Mouse (Mus musculus): Measurements from ENCODE around the gene Glt28d2.
"Not testable (repeated sequence)": the region's sequence is repeated elsewhere in the genome, so short reads cannot be mapped to it uniquely, and the experiment has no call there.

Gene Glt28d2

DNA sequence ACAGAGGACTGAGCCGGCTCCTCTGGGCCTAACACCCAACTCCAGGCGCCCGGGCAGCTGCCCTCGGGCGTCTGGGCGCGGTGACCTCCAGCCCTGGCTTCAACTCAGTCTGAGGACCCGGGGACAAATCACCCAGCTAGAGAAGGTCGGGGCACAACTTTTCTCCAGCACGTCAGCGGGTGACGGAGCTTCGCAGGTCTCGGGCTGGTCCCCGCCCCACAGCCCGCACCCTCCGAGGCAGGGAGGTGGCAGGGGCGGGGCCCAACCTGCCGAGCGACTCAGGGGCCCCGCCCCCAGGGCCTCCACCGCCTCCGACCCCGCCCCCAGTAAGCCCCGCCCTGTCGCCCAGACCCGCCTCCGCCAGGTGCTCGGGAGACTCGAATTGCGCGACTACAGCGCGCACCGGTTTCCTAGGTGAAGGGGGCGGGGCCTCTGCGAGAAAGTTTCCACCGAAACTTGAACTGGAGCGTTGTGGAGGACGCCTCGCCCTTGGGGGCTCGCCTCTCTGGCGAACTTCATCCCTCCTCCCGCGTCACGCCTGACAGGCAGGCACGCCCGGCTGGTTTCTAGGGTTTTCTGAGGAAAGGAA, at the start of gene Glt28d2, which contains the start of gene Gm37240:
Gene Glt28d2 (minus strand): TSS at position 278 of the 589 bp plus-strand sequence.
Gene Gm37240 (minus strand): TSS at position 280 of the 589 bp plus-strand sequence.
- DNase-seq (ENCODE audit: low read depth in 2 of 2, low spot score in 2 of 2): peak; percentile 2 to 23

- no peak for DNase-seq (ENCODE audit: low read depth in 2 of 2, low spot score in 2 of 2)
Observed at GRCm38 (mm10) chr3:85933586-85933985, 46.3 kb upstream of the Glt28d2 start.

DNA sequence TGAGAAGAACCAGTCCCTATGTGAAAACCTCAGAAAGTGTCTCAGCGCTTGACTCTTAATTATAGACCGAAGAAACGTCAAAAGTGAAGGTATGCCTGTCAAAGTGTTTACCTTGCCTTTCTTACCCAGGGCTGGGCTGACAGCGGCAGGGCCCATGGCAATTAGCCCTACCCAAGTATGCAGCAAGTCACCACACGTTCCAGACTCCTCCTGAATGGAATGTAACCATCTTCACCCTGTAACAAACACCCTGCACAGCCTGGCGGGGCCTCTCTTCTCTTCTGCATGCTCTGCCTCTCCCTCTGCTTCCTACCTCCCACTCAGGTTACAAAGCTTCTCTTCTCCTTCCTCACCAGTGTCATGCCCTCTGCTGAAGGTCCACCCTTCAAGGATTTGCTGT, 44.5 kb upstream of the Glt28d2 start:
- no peak for DNase-seq (ENCODE audit: low read depth in 2 of 2, low spot score in 2 of 2)

DNA sequence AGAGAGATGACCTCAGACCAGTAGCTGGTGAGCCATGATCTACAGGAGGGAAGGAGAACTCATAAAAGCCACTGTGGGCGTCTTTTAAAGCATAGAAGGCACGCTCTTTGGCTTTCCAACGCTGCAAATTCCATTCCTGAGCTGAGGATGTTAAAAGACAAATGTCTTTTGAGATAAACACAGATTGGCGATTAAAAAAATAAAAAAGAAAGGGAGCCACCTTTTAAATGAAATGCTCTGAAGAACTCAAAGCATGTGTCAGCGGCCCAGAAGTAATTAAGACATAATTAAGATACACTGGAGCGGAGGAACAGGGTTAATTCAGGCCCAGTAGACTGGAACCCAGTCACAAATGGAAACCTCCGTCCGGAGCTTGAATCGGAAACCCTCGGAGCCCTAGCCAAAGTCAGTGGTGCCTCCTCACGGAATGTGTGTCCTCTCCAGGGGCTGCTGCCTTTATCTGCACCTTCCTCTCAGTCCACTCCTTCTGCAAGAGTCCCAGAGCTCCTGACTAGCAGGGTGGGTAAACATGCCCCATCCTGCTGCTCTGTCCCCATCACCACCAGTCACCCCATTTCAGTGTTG, 43.4 kb upstream of the Glt28d2 start:
- no peak for DNase-seq (ENCODE audit: low read depth in 2 of 2, low spot score in 2 of 2)

GRCm38 (mm10) chr3:85929711-85930110, 42.4 kb upstream of the Glt28d2 start:
- no peak for DNase-seq (ENCODE audit: low read depth in 2 of 2, low spot score in 2 of 2)

DNA sequence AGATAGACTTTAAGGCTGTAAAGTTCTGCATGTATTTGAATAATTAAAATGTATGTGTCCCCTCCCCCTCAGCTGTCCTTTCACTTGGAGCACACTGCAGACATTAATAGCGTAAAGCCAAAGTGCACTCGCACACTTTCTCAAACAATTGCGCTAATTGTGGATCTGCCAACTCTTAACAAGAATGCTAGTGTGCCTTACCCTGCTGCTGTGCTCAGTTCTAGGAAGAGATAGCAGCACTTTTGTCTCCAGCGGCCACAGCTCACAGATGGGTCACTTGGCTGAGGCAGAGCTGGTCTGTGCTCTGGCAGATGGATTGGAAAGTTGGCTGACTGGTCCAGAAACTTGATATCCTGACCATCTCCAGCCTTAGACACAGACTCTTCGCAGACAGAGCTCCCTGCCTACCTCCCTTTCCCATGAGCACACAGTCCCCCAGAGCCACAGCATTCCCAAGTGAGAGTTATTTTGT, 40.9 kb upstream of the Glt28d2 start:
- DNase-seq (ENCODE audit: low read depth in 2 of 2, low spot score in 2 of 2): no peak

DNA sequence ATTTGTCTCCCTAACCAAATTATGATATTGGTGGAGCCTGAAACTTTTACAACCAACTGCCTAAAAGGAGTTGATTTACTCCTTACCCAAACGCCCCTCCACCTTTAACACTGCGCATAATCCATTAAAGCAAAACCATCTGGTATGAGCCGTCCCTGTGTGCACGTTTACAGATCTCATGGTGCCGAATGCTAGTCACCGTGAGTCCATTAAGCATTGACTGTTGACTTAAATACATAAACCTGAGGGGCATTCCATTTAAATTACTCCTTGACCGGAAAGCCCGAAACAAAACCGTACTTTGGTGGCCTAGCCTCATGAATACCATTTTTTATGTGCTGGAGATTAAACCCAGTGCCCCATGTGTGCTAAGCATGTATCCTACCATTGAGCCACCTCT, 40.0 kb upstream of the Glt28d2 start:
- no peak for DNase-seq (ENCODE audit: low read depth in 2 of 2, low spot score in 2 of 2)

DNA sequence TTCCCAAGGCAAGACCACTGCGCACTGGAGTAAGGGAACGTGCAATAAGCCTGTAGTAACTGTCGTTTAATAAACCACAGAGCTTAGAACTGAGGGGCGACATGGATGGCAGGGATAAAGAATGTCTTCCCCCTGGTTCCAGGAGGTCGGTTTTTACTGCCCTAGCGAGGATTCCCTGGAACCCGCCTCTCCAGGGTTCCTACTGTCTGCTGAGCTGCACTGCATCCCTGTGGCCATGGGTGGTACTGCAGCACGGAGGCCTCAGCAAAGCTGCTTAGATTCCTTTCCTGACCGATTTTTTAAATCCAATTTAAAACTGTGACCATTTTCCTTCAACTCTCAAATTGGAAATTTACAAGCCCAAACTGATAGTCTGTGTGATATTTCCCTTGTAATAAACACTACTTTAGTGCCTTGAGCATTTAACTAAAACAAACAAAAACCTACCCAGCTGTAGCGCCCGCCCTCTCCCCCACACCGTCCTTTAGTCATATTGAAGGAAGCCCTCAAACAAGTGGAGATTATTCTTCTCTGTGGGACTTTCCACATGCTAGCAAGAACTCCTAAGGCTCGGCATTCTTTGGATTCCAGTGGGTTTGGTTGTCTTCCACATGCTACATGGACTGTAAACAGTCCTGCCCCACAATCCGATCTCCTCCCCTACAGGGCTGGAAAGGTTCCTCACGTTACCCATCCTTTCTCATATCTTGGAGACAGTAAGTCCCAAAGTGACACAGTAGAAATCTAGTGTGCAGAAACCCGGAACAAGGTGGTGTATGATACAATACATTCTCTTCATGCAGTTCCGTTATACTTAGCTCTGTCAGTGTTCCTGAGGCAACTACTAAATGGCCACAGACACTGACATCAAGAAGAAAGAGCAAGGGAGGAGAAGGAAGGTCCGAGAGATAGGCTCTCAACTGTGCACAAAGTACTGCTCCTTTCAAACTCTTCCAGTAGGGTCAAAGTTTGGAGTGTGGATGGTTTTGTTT, 36.9 kb upstream of the Glt28d2 start:
- peak in 1 of 2 experiments; percentile 8 for DNase-seq (ENCODE audit: low read depth in 2 of 2, low spot score in 2 of 2)

- no peak for DNase-seq (ENCODE audit: low read depth in 2 of 2, low spot score in 2 of 2)
Observed at GRCm38 (mm10) chr3:85923343-85923742, 36.0 kb upstream of the Glt28d2 start.

- DNase-seq (ENCODE audit: low read depth in 2 of 2, low spot score in 2 of 2): no peak
Observed at GRCm38 (mm10) chr3:85922331-85922730, 35.0 kb upstream of the Glt28d2 start.

DNA sequence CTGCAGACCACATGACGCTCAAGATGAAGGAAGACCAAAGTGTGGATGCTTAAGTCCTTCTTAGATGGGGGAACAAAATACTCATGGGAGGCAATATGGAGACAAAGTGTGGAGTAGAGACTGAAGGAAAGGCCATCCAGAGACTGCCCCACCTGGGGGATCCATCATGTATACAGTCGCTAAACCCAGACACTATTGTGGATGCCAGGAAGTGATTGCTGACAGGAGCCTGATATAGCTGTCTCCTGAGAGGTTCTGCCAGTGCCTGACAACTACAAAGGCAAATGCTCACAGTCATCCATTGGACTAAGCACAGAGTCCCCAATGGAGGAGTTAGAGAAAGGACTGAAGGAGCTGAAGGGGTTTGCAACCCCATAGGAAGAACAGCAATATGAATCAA, 33.4 kb upstream of the Glt28d2 start:
- not testable (repeated sequence) for DNase-seq (ENCODE audit: low read depth in 2 of 2, low spot score in 2 of 2)

DNA sequence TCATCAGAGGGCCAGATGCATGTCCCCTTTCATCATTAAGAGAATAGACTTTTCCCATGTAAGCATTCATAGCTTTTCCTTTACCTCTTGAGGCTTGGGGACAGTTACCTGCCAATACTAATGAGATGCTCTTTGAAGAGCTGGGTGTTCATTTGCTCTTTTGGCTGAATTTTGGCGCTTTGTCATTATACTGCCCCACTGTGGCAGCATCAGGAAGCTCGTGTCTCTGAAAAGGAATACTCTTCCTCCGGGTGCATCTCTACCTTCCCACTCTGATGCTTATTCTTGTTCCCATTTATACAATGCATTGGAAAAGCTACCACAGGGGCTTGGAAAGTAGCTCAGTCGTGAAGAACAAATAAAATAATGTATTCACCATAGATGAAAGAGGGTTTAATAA, 30.3 kb upstream of the Glt28d2 start:
- no peak for DNase-seq (ENCODE audit: low read depth in 2 of 2, low spot score in 2 of 2)

DNA sequence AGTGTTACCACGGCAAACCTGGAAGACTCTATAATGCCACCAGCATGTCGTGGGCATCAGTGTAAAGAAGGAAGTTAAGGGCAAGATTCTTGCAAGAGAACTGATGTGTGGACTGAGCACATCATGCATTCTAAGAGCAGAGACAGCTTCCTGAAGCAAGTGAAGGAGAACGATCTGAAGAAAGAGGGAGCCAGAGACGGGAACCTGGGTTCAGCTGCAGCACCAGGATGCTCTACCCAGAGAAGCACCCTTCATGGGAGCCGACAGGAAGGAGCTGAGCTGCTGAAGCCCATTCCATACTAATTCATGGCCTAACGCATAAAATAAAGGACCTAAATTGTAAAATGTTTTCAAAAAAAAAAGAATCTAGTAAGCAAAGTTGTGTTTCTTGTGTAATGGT, 27.5 kb upstream of the Glt28d2 start:
- no peak for DNase-seq (ENCODE audit: low read depth in 2 of 2, low spot score in 2 of 2)

GRCm38 (mm10) chr3:85907136-85907535, 19.8 kb upstream of the Glt28d2 start:
- no peak for DNase-seq (ENCODE audit: low read depth in 2 of 2, low spot score in 2 of 2)

DNA sequence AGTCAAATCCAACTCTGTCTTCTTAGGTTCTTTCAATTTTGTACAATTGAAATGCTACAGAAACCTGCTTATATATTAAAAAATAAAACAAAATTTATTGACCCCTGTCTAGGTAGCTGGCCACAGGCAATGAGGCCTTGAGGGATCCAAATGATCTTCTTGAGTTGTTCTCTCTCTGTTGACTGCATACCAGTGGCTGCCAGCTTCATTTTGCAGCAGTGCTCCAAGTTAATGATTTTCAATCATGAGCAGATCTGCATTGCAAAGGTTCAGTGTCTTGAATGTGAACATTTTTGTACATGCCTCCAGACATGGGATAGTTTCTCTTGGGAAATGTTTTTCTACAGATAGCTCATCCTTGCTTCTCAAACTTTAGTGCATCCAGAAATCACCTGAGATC, 17.1 kb upstream of the Glt28d2 start:
- DNase-seq (ENCODE audit: low read depth in 2 of 2, low spot score in 2 of 2): no peak

- no peak for DNase-seq (ENCODE audit: low read depth in 2 of 2, low spot score in 2 of 2)
Observed at GRCm38 (mm10) chr3:85895020-85895419, 7.7 kb upstream of the Glt28d2 start.

GRCm38 (mm10) chr3:85891571-85891970, 4.3 kb upstream of the Glt28d2 start:
- DNase-seq (ENCODE audit: low read depth in 2 of 2, low spot score in 2 of 2): no peak

GRCm38 (mm10) chr3:85888221-85888671, 930 bp upstream of the Glt28d2 start:
- no peak for DNase-seq (ENCODE audit: low read depth in 2 of 2, low spot score in 2 of 2)

- no peak for DNase-seq (ENCODE audit: low read depth in 2 of 2, low spot score in 2 of 2)
Observed at GRCm38 (mm10) chr3:85886636-85887238, 579 bp downstream of the Glt28d2 start.

- DNase-seq (ENCODE audit: low read depth in 2 of 2, low spot score in 2 of 2): no peak
Observed at GRCm38 (mm10) chr3:85885906-85886305, 1.4 kb downstream of the Glt28d2 start.

DNA sequence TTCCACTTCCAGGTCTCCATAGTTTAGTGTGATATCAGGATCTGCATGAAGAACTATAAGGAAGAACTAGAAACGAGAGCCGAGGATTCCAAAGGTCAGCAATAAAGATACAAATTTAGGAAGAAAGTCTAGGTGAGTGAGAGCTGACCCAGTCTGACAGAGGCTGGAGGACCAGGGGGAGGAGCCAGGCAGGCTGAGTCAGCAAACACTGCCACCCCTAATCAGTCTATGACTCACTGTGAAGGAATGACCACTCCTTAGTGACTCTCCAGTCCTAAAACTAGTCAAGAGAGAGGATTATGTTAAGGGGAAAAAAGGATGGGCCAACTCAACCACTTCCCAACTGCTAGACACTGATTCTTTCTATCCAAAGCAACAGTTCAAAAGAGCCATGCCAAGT, 6.6 kb downstream of the Glt28d2 start:
- DNase-seq (ENCODE audit: low read depth in 2 of 2, low spot score in 2 of 2): no peak
